Mouse (Mus musculus) forebrain, embryonic 13.5 days (tissue): ENCODE results near the gene Atp6v1a. TPM values are rescaled to one million over a fixed set of nuclear protein-coding genes. Genes with fewer than 3 reads are reported as not detected.

Source experiments
- ATAC-seq: fragments of 200-750 bp; cut with Nextera tagmentation; 2 replicates; pipeline ENCODE4 v1.8.0; 2017
- H3K27ac ChIP-seq: fragments of 300-500 bp; sonication (generic); 2 replicates; pipeline ENCODE4 v1.5.1; 2015; ENCODE audit warnings: inconsistent platforms, mild to moderate bottlenecking, moderate library complexity
- H3K27me3 ChIP-seq: fragments of 300-500 bp; sonication (generic); 2 replicates; pipeline ENCODE4 v1.6.1; 2015; ENCODE audit warnings: mild to moderate bottlenecking, inconsistent platforms
- H3K36me3 ChIP-seq: fragments of 300-500 bp; sonication (generic); 2 replicates; pipeline ENCODE4 v1.6.1; 2015; ENCODE audit warnings: mild to moderate bottlenecking, inconsistent platforms; ENCODE audit not compliant: poor library complexity, severe bottlenecking
- H3K4me1 ChIP-seq: fragments of 300-500 bp; sonication (generic); 2 replicates; pipeline ENCODE4 v1.6.1; 2015; ENCODE audit warnings: inconsistent platforms
- H3K4me2 ChIP-seq: fragments of 300-500 bp; sonication (generic); 2 replicates; pipeline ENCODE4 v1.6.1; 2015; ENCODE audit warnings: inconsistent platforms, mild to moderate bottlenecking, moderate library complexity
- H3K4me3 ChIP-seq: fragments of 300-500 bp; sonication (generic); 2 replicates; pipeline ENCODE4 v1.5.1; 2015; ENCODE audit warnings: mild to moderate bottlenecking, inconsistent platforms
- H3K9ac ChIP-seq: fragments of 300-500 bp; sonication (generic); 2 replicates; pipeline ENCODE4 v1.6.1; 2015; ENCODE audit warnings: mild to moderate bottlenecking, inconsistent platforms
- H3K9me3 ChIP-seq: fragments of 300-500 bp; sonication (generic); replicated peaks from 2 replicates; pipeline ENCODE4 v1.6.1; 2016; ENCODE audit warnings: inconsistent platforms
- WGBS: fragments of 180-500 bp; shearing (Covaris S2); methylation state at CpG from one replicate; pipeline ENCODE4 v1.1.7; 2015; 5-methylcytosine and 5-hydroxymethylcytosine counted together
- polyA plus RNA-seq: library from polyadenylated mRNA; unstranded; fragments of >200 nt; fragmentation: Nextera tagmentation; extraction: Ambion mirVana; gene quantifications from 2 replicates; pipeline ENCODE4 v1.2.1, GENCODE M21; 2015

Atp6v1a gene
- polyA plus RNA-seq, 1 experiment from 2014 or later = 63.6 TPM

- Histone ChIP-seq H3K36me3 (peaks cover 74% of the 10 kb centered on the region), H3K27ac (no peak overlapping the region), H3K9me3 (no peaks in the 10 kb centered on the region), H3K4me1 (no peaks in the 10 kb centered on the region), H3K9ac (no peak overlapping the region), H3K27me3 (no peaks in the 10 kb centered on the region), H3K4me2 (no peak overlapping the region), H3K4me3 (no peak overlapping the region)
- no peak for ATAC-seq
- WGBS = 92% methylated on average over 18 of the region's 18 CpGs
Measured at GRCm38 (mm10) chr16:44103806-44104766, 35.4 kb downstream of the Atp6v1a start.

GRCm38 (mm10) chr16:44102925-44103324, 36.6 kb downstream of the Atp6v1a start:
- Histone ChIP-seq H3K9ac (no peak overlapping the region), H3K36me3 (peaks cover 74% of the 10 kb centered on the region), H3K4me2 (no peak overlapping the region), H3K9me3 (no peaks in the 10 kb centered on the region), H3K27ac (no peak overlapping the region), H3K4me3 (no peak overlapping the region), H3K4me1 (no peaks in the 10 kb centered on the region), H3K27me3 (no peaks in the 10 kb centered on the region)
- ATAC-seq = no peak
- WGBS = 93% methylated on average over 2 of the region's 2 CpGs

GRCm38 (mm10) chr16:44101181-44101710, 38.3 kb downstream of the Atp6v1a start:
- Histone ChIP-seq H3K4me3 (no peak overlapping the region), H3K9me3 (no peaks in the 10 kb centered on the region), H3K4me2 (no peak overlapping the region), H3K4me1 (no peaks in the 10 kb centered on the region), H3K9ac (no peak overlapping the region), H3K27ac (no peak overlapping the region), H3K36me3 (peaks cover 72% of the 10 kb centered on the region), H3K27me3 (no peaks in the 10 kb centered on the region)
- WGBS = 93% methylated on average over 12 of the region's 12 CpGs
- ATAC-seq = no peak

GRCm38 (mm10) chr16:44099377-44099776, 40.1 kb downstream of the Atp6v1a start:
- H3K27me3 ChIP-seq = no peaks in the 10 kb centered on the region
- ATAC-seq = no peak
- H3K27ac ChIP-seq = no peak overlapping the region
- no peaks in the 10 kb centered on the region for H3K4me1 ChIP-seq
- no peaks in the 10 kb centered on the region for H3K9me3 ChIP-seq
- H3K36me3 ChIP-seq = peaks cover 82% of the 10 kb centered on the region
- H3K4me2 ChIP-seq = no peak overlapping the region
- 95% methylated on average over 7 of the region's 7 CpGs for WGBS
- no peak overlapping the region for H3K9ac ChIP-seq
- H3K4me3 ChIP-seq = no peak overlapping the region

GRCm38 (mm10) chr16:44087650-44088049, 51.9 kb downstream of the Atp6v1a start:
- ATAC-seq = no peak

GRCm38 (mm10) chr16:44063025-44063894, 76.2 kb downstream of the Atp6v1a start, which contains the start of gene Gramd1c:
Gene Gramd1c (minus strand): TSS chr16:44063345.
- Histone ChIP-seq H3K9me3 (no peaks in the 10 kb centered on the region), H3K27me3 (no peaks in the 10 kb centered on the region), H3K4me3 (peak within 1 kb of the TSS; percentile 52), H3K9ac (peak within 1 kb of the TSS; percentile 66), H3K36me3 (no peaks in the 10 kb centered on the region), H3K4me1 (peaks cover 9% of the 10 kb centered on the region; the same call in 1 of the 2 replicates), H3K27ac (peak within 1 kb of the TSS; percentile 52), H3K4me2 (peak within 1 kb of the TSS; percentile 69)
- peak; percentile 91 for ATAC-seq
- 7% methylated on average over 45 of the region's 45 CpGs for WGBS

More at GRCm38 (mm10) chr16:44087650-44088049, 51.9 kb downstream of the Atp6v1a start:
- peaks cover 83% of the 10 kb centered on the region for H3K36me3 ChIP-seq
- H3K4me2 ChIP-seq = no peak overlapping the region
- no peak overlapping the region for H3K9ac ChIP-seq
- H3K27me3 ChIP-seq = no peaks in the 10 kb centered on the region
- no peak overlapping the region for H3K4me3 ChIP-seq
- H3K4me1 ChIP-seq = no peaks in the 10 kb centered on the region
- 89% methylated on average over 2 of the region's 2 CpGs for WGBS
- H3K27ac ChIP-seq = no peak overlapping the region
- H3K9me3 ChIP-seq = no peaks in the 10 kb centered on the region

- peaks cover 9% of the 10 kb centered on the region; the same call in 1 of the 2 replicates for H3K4me1 ChIP-seq
- no peak for ATAC-seq
- no peak overlapping the region for H3K27ac ChIP-seq
- H3K9ac ChIP-seq = no peak overlapping the region
- no peaks in the 10 kb centered on the region for H3K27me3 ChIP-seq
- 95% methylated on average over 15 of the region's 15 CpGs for WGBS
- H3K4me3 ChIP-seq = no peak overlapping the region
- no peaks in the 10 kb centered on the region for H3K9me3 ChIP-seq
- H3K36me3 ChIP-seq = no peaks in the 10 kb centered on the region
- no peak overlapping the region for H3K4me2 ChIP-seq
Measured at GRCm38 (mm10) chr16:44061341-44061740, 78.2 kb downstream of the Atp6v1a start.

- no peak overlapping the region for H3K9ac ChIP-seq
- no peak overlapping the region for H3K4me2 ChIP-seq
- WGBS = 94% methylated on average over 18 of the region's 18 CpGs
- no peak overlapping the region for H3K27ac ChIP-seq
- H3K4me3 ChIP-seq = no peak overlapping the region
- H3K36me3 ChIP-seq = no peaks in the 10 kb centered on the region
- peaks cover 9% of the 10 kb centered on the region; the same call in 1 of the 2 replicates for H3K4me1 ChIP-seq
- ATAC-seq = no peak
- no peaks in the 10 kb centered on the region for H3K27me3 ChIP-seq
- H3K9me3 ChIP-seq = no peaks in the 10 kb centered on the region
Measured at GRCm38 (mm10) chr16:44060604-44061286, 78.8 kb downstream of the Atp6v1a start.

- peak; percentile 26; the same call in 1 of the 2 replicates for ATAC-seq
- Histone ChIP-seq H3K4me1 (peaks cover 9% of the 10 kb centered on the region; the same call in 1 of the 2 replicates), H3K9ac (no peak overlapping the region), H3K9me3 (no peaks in the 10 kb centered on the region), H3K4me3 (no peak overlapping the region), H3K27me3 (no peaks in the 10 kb centered on the region), H3K27ac (no peak overlapping the region), H3K36me3 (no peaks in the 10 kb centered on the region), H3K4me2 (no peak overlapping the region)
- 31% methylated on average over 10 of the region's 10 CpGs for WGBS
Measured at GRCm38 (mm10) chr16:44058745-44059144, 80.8 kb downstream of the Atp6v1a start.

GRCm38 (mm10) chr16:44055766-44056165, 83.7 kb downstream of the Atp6v1a start:
- no peaks in the 10 kb centered on the region for H3K36me3 ChIP-seq
- 59% methylated on average over 8 of the region's 8 CpGs for WGBS
- H3K27ac ChIP-seq = no peak overlapping the region
- H3K4me3 ChIP-seq = no peak overlapping the region
- H3K27me3 ChIP-seq = no peaks in the 10 kb centered on the region
- H3K4me2 ChIP-seq = no peak overlapping the region
- no peak overlapping the region for H3K9ac ChIP-seq
- no peaks in the 10 kb centered on the region for H3K4me1 ChIP-seq
- no peaks in the 10 kb centered on the region for H3K9me3 ChIP-seq
- ATAC-seq = no peak

- no peak overlapping the region for H3K4me2 ChIP-seq
- H3K27ac ChIP-seq = no peak overlapping the region
- H3K4me1 ChIP-seq = no peaks in the 10 kb centered on the region
- no peaks in the 10 kb centered on the region for H3K36me3 ChIP-seq
- no peak for ATAC-seq
- H3K9me3 ChIP-seq = no peaks in the 10 kb centered on the region
- no peak overlapping the region for H3K4me3 ChIP-seq
- H3K9ac ChIP-seq = no peak overlapping the region
- H3K27me3 ChIP-seq = no peaks in the 10 kb centered on the region
- WGBS = 78% methylated on average over 6 of the region's 6 CpGs
Measured at GRCm38 (mm10) chr16:44053265-44053664, 86.2 kb downstream of the Atp6v1a start.
